Mouse (Mus musculus): ENCODE results near the gene Myo1d.

DNA sequence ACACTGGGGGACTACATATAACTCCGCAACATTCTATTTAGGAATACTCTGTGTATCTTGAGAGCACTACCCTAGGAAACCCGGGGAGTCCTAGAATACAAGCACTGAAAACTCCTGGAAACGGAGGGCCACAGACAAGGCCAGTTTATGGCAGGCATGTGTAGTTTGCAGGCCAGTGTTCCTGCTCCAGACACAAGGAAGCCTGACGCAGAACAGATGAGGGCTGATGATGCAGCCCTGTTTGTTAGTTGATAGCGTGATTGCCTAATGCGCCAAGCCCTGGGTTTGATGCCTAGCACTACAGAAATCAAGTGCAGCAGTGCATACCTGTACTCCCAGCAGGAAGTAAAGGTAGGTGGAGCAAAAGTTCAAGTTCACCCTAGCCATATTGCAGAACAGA is 1.7 kb downstream of the Myo1d start:
- TF ChIP-seq CTCF (IDR thresholded peaks at IDR 0.05; ENCODE audit: control insufficient read depth, insufficient read depth, low read length), result no peak
- no peak for TF ChIP-seq POLR2A (IDR thresholded peaks at IDR 0.05; ENCODE audit: borderline replicate concordance, control insufficient read depth, low read depth, low read length)
